ENCODE assay signal across 16 mouse cellular contexts in the genomic region with DNA sequence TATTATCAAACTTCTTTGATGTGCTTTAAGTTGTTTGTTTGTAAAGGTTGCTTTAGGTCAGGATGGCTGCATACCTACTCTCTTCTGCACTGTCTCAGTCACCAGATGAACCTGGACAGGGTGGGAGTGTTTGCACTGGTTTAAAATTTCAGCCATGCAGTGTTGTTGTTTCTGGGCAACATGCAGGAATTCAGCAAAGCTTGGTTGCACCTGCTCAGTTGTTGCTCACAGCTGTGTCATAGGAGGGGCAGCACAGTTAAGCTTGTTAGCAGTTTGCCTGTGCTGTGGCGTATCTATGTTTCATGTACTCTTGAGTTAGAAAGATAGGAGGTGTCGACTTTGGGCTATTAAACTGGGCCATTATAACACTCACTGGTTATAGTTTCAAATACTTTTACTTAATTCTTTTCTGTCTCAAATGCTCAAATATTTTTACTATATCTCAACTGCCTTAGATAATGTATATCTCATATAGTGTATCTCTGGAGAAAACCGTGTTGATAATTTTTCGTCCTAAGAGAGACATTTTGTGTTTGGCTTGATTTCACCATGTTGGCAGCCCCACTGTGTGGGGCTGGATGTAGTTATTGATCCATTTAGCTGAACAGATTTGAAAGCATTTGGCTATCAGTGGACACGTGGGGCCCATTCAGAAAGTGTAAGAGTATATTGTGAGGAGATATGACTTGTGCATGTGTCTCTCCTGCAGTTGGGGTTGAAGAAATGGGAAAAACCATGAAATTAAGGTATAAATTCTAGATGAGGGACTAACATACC.
A peak's percentile ranks its signal among the peaks of the same experiment; 100 is the strongest.
DNase-seq lines count a peak whose midpoint lies in the region; ATAC-seq and TF ChIP-seq lines count a peak whose summit lies in the region.
"Had no signal": no experiment of that assay in that cellular context is flagged by ENCODE, and none has a peak within 500 bp of the region (broad histone marks: within the 10 kb centered on the region; RNA-seq: fewer than 3 reads in every experiment).

No protein-coding gene starts in this region.

- H3K79me2 ChIP-seq in myocyte (ENCODE audit: control insufficient read depth, insufficient read depth) = no peaks in the 10 kb centered on the region

- no peak overlapping the region for H3K4me3 ChIP-seq in forebrain, embryonic 13.5 days
- H3K4me3 ChIP-seq in forebrain, embryonic 16.5 days (replicated peaks; ENCODE audit: low read length) = no peak overlapping the region
- H3K4me3 ChIP-seq in kidney, embryonic 16.5 days (ENCODE audit: low read length) = no peak overlapping the region
- no peak overlapping the region for H3K4me3 ChIP-seq in midbrain, embryonic 12.5 days
- H3K4me3 ChIP-seq in midbrain, embryonic 15.5 days = no peak overlapping the region
- no peak overlapping the region for H3K4me3 ChIP-seq in myocyte
- H3K4me3 ChIP-seq: embryonic facial prominence, embryonic 15.5 days; liver, embryonic 13.5 days had no signal

- no peak for TF ChIP-seq POLR2A in myocyte (IDR thresholded peaks at IDR 0.05; ENCODE audit: insufficient read length, low read depth)

- 88% methylated on average over 5 of the region's 5 CpGs for WGBS in forebrain, embryonic 13.5 days
- 83% methylated on average over 5 of the region's 5 CpGs for WGBS in forebrain, embryonic 16.5 days
- 67% methylated on average over 5 of the region's 5 CpGs for WGBS in kidney, embryonic 16.5 days
- WGBS in midbrain, embryonic 12.5 days = 85% methylated on average over 5 of the region's 5 CpGs
- 79% methylated on average over 5 of the region's 5 CpGs for WGBS in midbrain, embryonic 15.5 days

- H3K4me1 ChIP-seq in forebrain, embryonic 13.5 days = no peaks in the 10 kb centered on the region; the same call in 1 of the 2 replicates
- 0 out of 2 replicates have a peak, but pooled peaks cover 2% of the 10 kb centered on the region for H3K4me1 ChIP-seq in forebrain, embryonic 16.5 days (replicated peaks; ENCODE audit: control insufficient read depth, insufficient read depth, low read length)
- 0 out of 2 replicates have a peak, but pooled peaks cover 11% of the 10 kb centered on the region for H3K4me1 ChIP-seq in kidney, embryonic 16.5 days (ENCODE audit: insufficient read depth, low read length)
- no peaks in the 10 kb centered on the region for H3K4me1 ChIP-seq in midbrain, embryonic 12.5 days
- no peaks in the 10 kb centered on the region for H3K4me1 ChIP-seq in midbrain, embryonic 15.5 days
- H3K4me1 ChIP-seq: embryonic facial prominence, embryonic 15.5 days; liver, embryonic 13.5 days had no signal

- no peaks in the 10 kb centered on the region for H3K27me3 ChIP-seq in forebrain, embryonic 13.5 days
- no peaks in the 10 kb centered on the region for H3K27me3 ChIP-seq in forebrain, embryonic 16.5 days (replicated peaks; ENCODE audit: control insufficient read depth, insufficient read depth, low read length)
- no peaks in the 10 kb centered on the region for H3K27me3 ChIP-seq in kidney, embryonic 16.5 days (ENCODE audit: insufficient read depth, low read length)
- no peaks in the 10 kb centered on the region for H3K27me3 ChIP-seq in midbrain, embryonic 12.5 days
- no peaks in the 10 kb centered on the region for H3K27me3 ChIP-seq in midbrain, embryonic 15.5 days (replicated peaks)
- H3K27me3 ChIP-seq in myocyte (ENCODE audit: control insufficient read depth, insufficient read depth, insufficient read length) = no peaks in the 10 kb centered on the region
- H3K27me3 ChIP-seq: embryonic facial prominence, embryonic 15.5 days; liver, embryonic 13.5 days had no signal

- no peak overlapping the region for H3K4me2 ChIP-seq in forebrain, embryonic 13.5 days
- no peak overlapping the region for H3K4me2 ChIP-seq in forebrain, embryonic 16.5 days (ENCODE audit: low read length)
- no peak overlapping the region for H3K4me2 ChIP-seq in kidney, embryonic 16.5 days (replicated peaks; ENCODE audit: low read depth, low read length)
- H3K4me2 ChIP-seq in midbrain, embryonic 12.5 days (replicated peaks) = no peak overlapping the region
- H3K4me2 ChIP-seq in midbrain, embryonic 15.5 days = no peak overlapping the region
- H3K4me2 ChIP-seq in myocyte (ENCODE audit: low read depth) = peak overlapping the region; percentile 30
- H3K4me2 ChIP-seq: embryonic facial prominence, embryonic 15.5 days; hindbrain, embryonic 14.5 days; liver, embryonic 13.5 days had no signal

- DNase-seq in kidney, postnatal 14 days = no peak
- no peak for DNase-seq in lung, postnatal 25 days (ENCODE audit: low spot score)
- DNase-seq: adrenal gland, adult 8-10 months; cerebellum, postnatal 14 days; liver, embryonic 13.5 days; lung, postnatal 36 days; right cerebral cortex, postnatal 25 days had no signal

- no peak overlapping the region for H3ac ChIP-seq in myocyte (ENCODE audit: control insufficient read depth, insufficient read length)

- no peaks in the 10 kb centered on the region for H3K9me3 ChIP-seq in forebrain, embryonic 13.5 days (replicated peaks)
- H3K9me3 ChIP-seq in forebrain, embryonic 16.5 days (ENCODE audit: control insufficient read depth, low read length) = no peaks in the 10 kb centered on the region
- no peaks in the 10 kb centered on the region for H3K9me3 ChIP-seq in kidney, embryonic 16.5 days (ENCODE audit: low read length)
- no peaks in the 10 kb centered on the region for H3K9me3 ChIP-seq in midbrain, embryonic 12.5 days
- H3K9me3 ChIP-seq in midbrain, embryonic 15.5 days = no peaks in the 10 kb centered on the region
- H3K9me3 ChIP-seq: embryonic facial prominence, embryonic 15.5 days; liver, embryonic 13.5 days had no signal

- no peak overlapping the region for H3K27ac ChIP-seq in forebrain, embryonic 13.5 days
- no peak overlapping the region for H3K27ac ChIP-seq in forebrain, embryonic 16.5 days (ENCODE audit: low read length)
- H3K27ac ChIP-seq in kidney, embryonic 16.5 days (ENCODE audit: low read length) = no peak overlapping the region
- H3K27ac ChIP-seq in midbrain, embryonic 12.5 days (replicated peaks) = no peak overlapping the region
- no peak overlapping the region for H3K27ac ChIP-seq in midbrain, embryonic 15.5 days
- H3K27ac ChIP-seq: embryonic facial prominence, embryonic 15.5 days; hindbrain, embryonic 14.5 days; liver, embryonic 13.5 days had no signal

- H3K9ac ChIP-seq in forebrain, embryonic 13.5 days = no peak overlapping the region
- no peak overlapping the region for H3K9ac ChIP-seq in forebrain, embryonic 16.5 days (replicated peaks; ENCODE audit: low read depth, low read length)
- no peak overlapping the region for H3K9ac ChIP-seq in kidney, embryonic 16.5 days (replicated peaks; ENCODE audit: low read length)
- no peak overlapping the region for H3K9ac ChIP-seq in midbrain, embryonic 12.5 days (replicated peaks)
- no peak overlapping the region for H3K9ac ChIP-seq in midbrain, embryonic 15.5 days
- H3K9ac ChIP-seq: embryonic facial prominence, embryonic 15.5 days; hindbrain, embryonic 14.5 days; liver, embryonic 13.5 days had no signal

- ATAC-seq in forebrain, embryonic 13.5 days = peak; percentile 16; the same call in 1 of the 2 replicates
- ATAC-seq in forebrain, embryonic 16.5 days = no peak
- ATAC-seq in kidney, embryonic 16.5 days (ENCODE audit: low FRiP score, low TSS enrichment) = peak; percentile 87
- peak; percentile 54; the same call in 1 of the 2 replicates for ATAC-seq in midbrain, embryonic 12.5 days (ENCODE audit: low FRiP score, low read depth)
- ATAC-seq in midbrain, embryonic 15.5 days (replicated peaks) = no peak
- ATAC-seq: forebrain, embryonic 14.5 days had no signal

- H3K36me3 ChIP-seq in forebrain, embryonic 13.5 days (ENCODE audit: poor library complexity, severe bottlenecking) = no peaks in the 10 kb centered on the region
- no peaks in the 10 kb centered on the region for H3K36me3 ChIP-seq in forebrain, embryonic 16.5 days (ENCODE audit: control insufficient read depth, insufficient read depth)
- H3K36me3 ChIP-seq in kidney, embryonic 16.5 days (ENCODE audit: insufficient read depth, low read length) = no peaks in the 10 kb centered on the region
- H3K36me3 ChIP-seq in midbrain, embryonic 12.5 days = no peaks in the 10 kb centered on the region
- no peaks in the 10 kb centered on the region for H3K36me3 ChIP-seq in midbrain, embryonic 15.5 days (replicated peaks)
- H3K36me3 ChIP-seq in myocyte (ENCODE audit: control insufficient read depth, insufficient read depth) = no peaks in the 10 kb centered on the region
- H3K36me3 ChIP-seq: embryonic facial prominence, embryonic 15.5 days; liver, embryonic 13.5 days had no signal

TF ChIP-seq in myocyte, 11 proteins besides CTCF, POLR2A, EP300 and RAD21:
- TF ChIP-seq E2F4 (IDR thresholded peaks at IDR 0.05; ENCODE audit: insufficient read depth) (no peak), USF1 (IDR thresholded peaks at IDR 0.05; ENCODE audit: low read depth) (no peak), CEBPB (IDR thresholded peaks at IDR 0.05; ENCODE audit: insufficient read depth, poor library complexity, severe bottlenecking) (no peak), TCF3 (IDR thresholded peaks at IDR 0.05; ENCODE audit: insufficient read length, low read depth) (peak; percentile 8), TCF12 (IDR thresholded peaks at IDR 0.05; ENCODE audit: insufficient read depth, poor library complexity, severe bottlenecking) (peak; percentile 22), SRF (IDR thresholded peaks at IDR 0.05; ENCODE audit: control insufficient read depth, insufficient read length, low read depth) (no peak), REST (IDR thresholded peaks at IDR 0.05; ENCODE audit: insufficient read depth, insufficient read length) (no peak), MYOD1 (IDR thresholded peaks at IDR 0.05; ENCODE audit: control insufficient read depth in 1 of 3, insufficient read length in 2 of 3, low read depth in 2 of 3) (peak in 2 of 3 experiments; percentile 67 to 85), POLR2AphosphoS2 (IDR thresholded peaks at IDR 0.05; ENCODE audit: insufficient read length, low read depth) (no peak), MYOG (IDR thresholded peaks at IDR 0.05; ENCODE audit: control insufficient read depth in 1 of 3, insufficient read depth in 1 of 3, insufficient read length in 2 of 3, low read depth in 2 of 3) (peak in 2 of 3 experiments; percentile 61 to 78), MAX (IDR thresholded peaks at IDR 0.05; ENCODE audit: low read depth) (no peak)
TF ChIP-seq in myocyte: peak in this region for 4.

Comparison
In these comparisons a context has a peak if more than half of its experiments do, and no peak if none do; other contexts are left out.
1. ATAC-seq: peak in forebrain, embryonic 13.5 days (single experiment), kidney, embryonic 16.5 days (single experiment) and midbrain, embryonic 12.5 days (single experiment); none in forebrain, embryonic 16.5 days (single experiment) and midbrain, embryonic 15.5 days (single experiment).